Mouse (Mus musculus) lung, embryonic 15.5 days (tissue): ENCODE data around the gene Polr3gl. TPM values are rescaled to one million over a fixed set of nuclear protein-coding genes. Genes with fewer than 3 reads are reported as not detected.

Experiments used
- ATAC-seq: fragments of 200-750 bp; cut with Nextera tagmentation; 2 replicates; pipeline ENCODE4 v1.8.0; 2017; ENCODE audit warnings: moderate number of reproducible peaks, borderline replicate concordance; ENCODE audit not compliant: low FRiP score, low TSS enrichment; ENCODE audit errors: extremely low read depth
- H3K27ac ChIP-seq: fragments of 300-500 bp; sonication (generic); 2 replicates; pipeline ENCODE4 v1.5.1; 2015; ENCODE audit warnings: moderate library complexity, mild to moderate bottlenecking, inconsistent platforms
- H3K27me3 ChIP-seq: fragments of 300-500 bp; sonication (generic); 2 replicates; pipeline ENCODE4 v1.6.1; 2015; ENCODE audit warnings: inconsistent platforms
- H3K36me3 ChIP-seq: fragments of 300-500 bp; sonication (generic); 2 replicates; pipeline ENCODE4 v1.6.1; 2015; ENCODE audit warnings: inconsistent platforms
- H3K4me1 ChIP-seq: fragments of 300-500 bp; sonication (generic); 2 replicates; pipeline ENCODE4 v1.6.1; 2015; ENCODE audit warnings: inconsistent platforms
- H3K4me2 ChIP-seq: fragments of 300-500 bp; sonication (generic); 2 replicates; pipeline ENCODE4 v1.6.1; 2015; ENCODE audit warnings: inconsistent platforms, mild to moderate bottlenecking, moderate library complexity
- H3K4me3 ChIP-seq: fragments of 300-500 bp; sonication (generic); 2 replicates; pipeline ENCODE4 v1.5.1; 2015; ENCODE audit warnings: mild to moderate bottlenecking, inconsistent platforms
- H3K9ac ChIP-seq: fragments of 300-500 bp; sonication (generic); 2 replicates; pipeline ENCODE4 v1.6.1; 2015; ENCODE audit warnings: inconsistent platforms
- H3K9me3 ChIP-seq: fragments of 300-500 bp; sonication (generic); 2 replicates; pipeline ENCODE4 v1.6.1; 2016; ENCODE audit warnings: inconsistent platforms
- WGBS: fragments of 180-500 bp; shearing (Covaris S2); methylation state at CpG from one replicate; pipeline ENCODE4 v1.1.7; 2015; 5-methylcytosine and 5-hydroxymethylcytosine counted together
- polyA plus RNA-seq: library from polyadenylated mRNA; unstranded; fragments of >200 nt; fragmentation: Nextera tagmentation; extraction: Ambion mirVana; gene quantifications from 2 replicates; pipeline ENCODE4 v1.2.1, GENCODE M21; 2015

The Polr3gl gene
- polyA plus RNA-seq, 1 experiment from 2014 or later, result 39.8 TPM

GRCm38 (mm10) chr3:96568605-96569004, 25.4 kb downstream of the Polr3gl start:
- H3K4me1 ChIP-seq, result peaks cover 30% of the 10 kb centered on the region
- H3K9ac ChIP-seq, result no peak overlapping the region
- no peaks in the 10 kb centered on the region for H3K9me3 ChIP-seq
- WGBS, result 74% methylated on average over 8 of the region's 8 CpGs
- no peak overlapping the region for H3K4me3 ChIP-seq
- ATAC-seq, result no peak
- peak overlapping the region; percentile 34; the same call in 1 of the 2 replicates for H3K27ac ChIP-seq
- H3K4me2 ChIP-seq, result no peak overlapping the region
- H3K36me3 ChIP-seq, result no peaks in the 10 kb centered on the region
- H3K27me3 ChIP-seq, result no peaks in the 10 kb centered on the region

GRCm38 (mm10) chr3:96566661-96567450, 27.1 kb downstream of the Polr3gl start:
- Histone ChIP-seq H3K36me3 (no peaks in the 10 kb centered on the region), H3K4me2 (no peak overlapping the region), H3K4me1 (peaks cover 41% of the 10 kb centered on the region), H3K4me3 (no peak overlapping the region), H3K27me3 (no peaks in the 10 kb centered on the region), H3K9ac (no peak overlapping the region), H3K27ac (peak overlapping the region; percentile 52; the same call in 1 of the 2 replicates), H3K9me3 (no peaks in the 10 kb centered on the region)
- WGBS, result 67% methylated on average over 8 of the region's 8 CpGs
- no peak for ATAC-seq

GRCm38 (mm10) chr3:96565105-96565504, 28.9 kb downstream of the Polr3gl start:
- Histone ChIP-seq H3K4me1 (peaks cover 53% of the 10 kb centered on the region), H3K4me2 (no peak overlapping the region)

GRCm38 (mm10) chr3:96564633-96565032, 29.3 kb downstream of the Polr3gl start:
- WGBS, result 31% methylated on average over 7 of the region's 7 CpGs
- Histone ChIP-seq H3K4me3 (no peak overlapping the region), H3K9me3 (no peaks in the 10 kb centered on the region), H3K27ac (peak overlapping the region; percentile 93), H3K36me3 (peaks cover 18% of the 10 kb centered on the region), H3K4me2 (peak overlapping the region; percentile 25; the same call in 1 of the 2 replicates), H3K27me3 (no peaks in the 10 kb centered on the region), H3K4me1 (peaks cover 55% of the 10 kb centered on the region), H3K9ac (no peak overlapping the region)
- peak; percentile 28; the same call in 1 of the 2 replicates for ATAC-seq

More at GRCm38 (mm10) chr3:96565105-96565504, 28.9 kb downstream of the Polr3gl start:
- 70% methylated on average over 3 of the region's 3 CpGs for WGBS
- ATAC-seq, result no peak
- H3K36me3 ChIP-seq, result peaks cover 14% of the 10 kb centered on the region
- no peak overlapping the region for H3K9ac ChIP-seq
- H3K27ac ChIP-seq, result peak overlapping the region; percentile 93
- H3K27me3 ChIP-seq, result no peaks in the 10 kb centered on the region
- no peaks in the 10 kb centered on the region for H3K9me3 ChIP-seq
- H3K4me3 ChIP-seq, result no peak overlapping the region

GRCm38 (mm10) chr3:96563911-96564632, 29.9 kb downstream of the Polr3gl start:
- no peak overlapping the region for H3K4me3 ChIP-seq

DNA sequence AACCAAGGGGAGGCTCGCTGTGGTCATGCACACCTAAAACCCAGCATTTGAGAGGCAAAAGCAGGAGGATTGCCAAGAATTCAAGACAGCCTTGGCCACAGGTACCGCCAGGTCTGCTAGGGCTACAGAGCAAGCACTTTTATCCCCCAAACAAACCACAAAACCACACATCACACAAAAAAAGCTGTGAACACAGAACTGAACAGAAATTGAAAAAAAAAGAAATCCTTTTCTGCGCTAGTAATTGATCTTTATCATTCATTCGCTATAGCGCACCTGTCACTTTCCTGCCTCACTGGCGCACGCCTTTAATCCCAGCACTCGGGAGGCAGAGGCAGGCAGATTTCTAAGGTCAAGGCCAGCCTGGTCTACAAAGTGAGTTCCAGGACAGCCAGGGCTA, 30.7 kb downstream of the Polr3gl start:
- Histone ChIP-seq H3K4me1 (peaks cover 62% of the 10 kb centered on the region), H3K4me2 (no peak overlapping the region), H3K9me3 (no peaks in the 10 kb centered on the region), H3K9ac (no peak overlapping the region), H3K27me3 (no peaks in the 10 kb centered on the region), H3K27ac (peak overlapping the region; percentile 93), H3K4me3 (no peak overlapping the region), H3K36me3 (peaks cover 20% of the 10 kb centered on the region)
- ATAC-seq, result no peak
- 89% methylated on average over 8 of the region's 8 CpGs for WGBS

More at GRCm38 (mm10) chr3:96563911-96564632, 29.9 kb downstream of the Polr3gl start:
- WGBS, result 35% methylated on average over 10 of the region's 10 CpGs
- ATAC-seq, result peak; percentile 61
- peak overlapping the region; percentile 25 for H3K4me2 ChIP-seq
- no peaks in the 10 kb centered on the region for H3K9me3 ChIP-seq
- no peak overlapping the region for H3K9ac ChIP-seq
- peak overlapping the region; percentile 93 for H3K27ac ChIP-seq
- H3K36me3 ChIP-seq, result peaks cover 20% of the 10 kb centered on the region
- peaks cover 61% of the 10 kb centered on the region for H3K4me1 ChIP-seq
- H3K27me3 ChIP-seq, result no peaks in the 10 kb centered on the region

GRCm38 (mm10) chr3:96561946-96562681, 31.9 kb downstream of the Polr3gl start:
- H3K36me3 ChIP-seq, result peaks cover 20% of the 10 kb centered on the region

DNA sequence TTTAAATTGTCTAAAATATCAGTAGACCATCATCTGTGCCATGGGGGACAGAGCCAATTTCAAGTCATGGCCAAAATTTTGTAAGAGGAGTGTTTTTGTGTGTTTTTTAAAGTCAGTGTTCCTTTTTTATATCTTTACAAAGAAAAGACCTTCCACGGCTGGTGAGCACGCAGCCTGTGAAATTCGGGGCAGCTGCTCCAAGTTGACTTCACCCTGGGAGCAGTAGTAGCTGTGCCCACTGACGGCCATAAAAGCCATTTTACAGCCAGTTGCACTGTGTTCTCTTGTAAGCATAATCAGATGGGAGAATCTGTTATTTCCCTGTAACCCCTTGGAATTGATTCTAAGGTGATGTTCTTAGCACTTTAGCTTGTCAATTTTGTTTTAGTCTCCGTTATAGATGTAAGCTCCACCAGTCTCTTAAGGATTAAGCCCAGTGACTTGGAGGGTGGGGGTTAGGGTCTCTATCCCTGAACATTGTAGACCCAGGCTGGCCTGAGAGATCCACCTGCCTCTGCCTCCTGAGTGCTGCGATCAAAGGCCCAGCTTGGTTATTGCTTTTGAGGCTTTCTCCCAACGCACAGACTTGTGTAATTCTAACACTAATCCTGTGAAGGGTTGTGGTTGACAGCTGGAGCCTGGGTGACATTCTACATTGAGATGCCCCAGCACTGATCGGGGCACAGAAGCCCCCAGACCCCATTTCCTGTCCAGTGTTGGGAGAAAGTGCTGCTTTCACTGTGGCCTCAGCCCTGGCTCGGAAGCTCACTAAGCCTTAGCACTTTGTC, 32.9 kb downstream of the Polr3gl start:
- Histone ChIP-seq H3K4me2 (peak overlapping the region; percentile 76), H3K9me3 (no peaks in the 10 kb centered on the region), H3K4me3 (peak overlapping the region; percentile 70), H3K36me3 (peaks cover 20% of the 10 kb centered on the region), H3K9ac (peak overlapping the region; percentile 80; the same call in 1 of the 2 replicates), H3K4me1 (peaks cover 67% of the 10 kb centered on the region), H3K27me3 (no peaks in the 10 kb centered on the region), H3K27ac (peak overlapping the region; percentile 93)
- WGBS, result 76% methylated on average over 9 of the region's 9 CpGs
- ATAC-seq, result no peak

More at GRCm38 (mm10) chr3:96561946-96562681, 31.9 kb downstream of the Polr3gl start:
- WGBS, result 37% methylated on average over 10 of the region's 10 CpGs
- no peak for ATAC-seq
- Histone ChIP-seq H3K4me2 (peak overlapping the region; percentile 76), H3K27me3 (no peaks in the 10 kb centered on the region), H3K9me3 (no peaks in the 10 kb centered on the region), H3K9ac (no peak overlapping the region), H3K4me1 (peaks cover 58% of the 10 kb centered on the region), H3K4me3 (peak overlapping the region; percentile 12; the same call in 1 of the 2 replicates), H3K27ac (peak overlapping the region; percentile 93)

DNA sequence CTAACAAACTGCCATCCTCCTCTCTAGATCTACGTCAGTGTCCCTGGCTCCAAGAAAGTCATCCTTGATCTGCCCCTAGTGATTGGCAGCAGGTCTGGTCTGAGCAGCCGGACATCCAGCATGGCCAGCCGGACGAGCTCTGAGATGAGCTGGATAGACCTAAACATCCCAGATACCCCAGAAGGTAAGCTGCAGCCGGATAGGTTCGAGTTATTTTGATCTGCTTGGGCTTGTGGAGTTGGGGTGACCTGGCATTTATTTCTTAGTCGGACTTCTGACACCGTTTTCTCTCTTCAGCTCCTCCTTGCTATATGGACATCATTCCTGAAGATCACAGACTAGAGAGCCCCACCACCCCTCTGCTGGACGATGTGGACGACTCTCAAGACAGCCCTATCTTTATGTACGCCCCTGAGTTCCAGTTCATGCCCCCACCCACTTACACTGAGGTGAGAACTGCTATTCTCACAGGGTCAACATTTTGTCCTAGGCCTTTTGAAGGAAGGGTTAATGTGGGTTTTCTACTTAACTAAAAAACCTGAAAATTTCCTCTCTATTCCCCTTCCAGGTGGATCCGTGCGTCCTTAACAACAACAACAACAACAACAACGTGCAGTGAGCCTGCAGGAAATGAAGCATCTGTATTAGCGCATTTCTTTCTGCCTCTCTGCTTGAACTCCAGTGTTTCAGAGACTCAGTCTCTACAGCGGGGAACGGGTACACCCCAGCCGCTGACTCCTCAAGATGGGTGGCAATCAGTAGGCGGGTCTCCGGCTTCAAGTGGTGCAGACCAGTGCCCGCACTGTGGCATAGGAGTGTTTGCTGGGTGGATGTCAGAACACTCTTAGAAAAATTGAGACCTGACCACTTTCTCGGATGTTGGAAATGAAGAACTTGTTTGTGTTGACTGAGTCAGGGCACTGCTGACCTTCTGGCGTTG, 33.8 kb downstream of the Polr3gl start:
- no peak for ATAC-seq
- WGBS, result 71% methylated on average over 23 of the region's 23 CpGs
- Histone ChIP-seq H3K4me3 (peak overlapping the region; percentile 70), H3K4me1 (peaks cover 76% of the 10 kb centered on the region), H3K27me3 (no peaks in the 10 kb centered on the region), H3K27ac (peak overlapping the region; percentile 93), H3K9ac (peak overlapping the region; percentile 80), H3K9me3 (no peaks in the 10 kb centered on the region), H3K36me3 (peaks cover 20% of the 10 kb centered on the region), H3K4me2 (peak overlapping the region; percentile 76)

DNA sequence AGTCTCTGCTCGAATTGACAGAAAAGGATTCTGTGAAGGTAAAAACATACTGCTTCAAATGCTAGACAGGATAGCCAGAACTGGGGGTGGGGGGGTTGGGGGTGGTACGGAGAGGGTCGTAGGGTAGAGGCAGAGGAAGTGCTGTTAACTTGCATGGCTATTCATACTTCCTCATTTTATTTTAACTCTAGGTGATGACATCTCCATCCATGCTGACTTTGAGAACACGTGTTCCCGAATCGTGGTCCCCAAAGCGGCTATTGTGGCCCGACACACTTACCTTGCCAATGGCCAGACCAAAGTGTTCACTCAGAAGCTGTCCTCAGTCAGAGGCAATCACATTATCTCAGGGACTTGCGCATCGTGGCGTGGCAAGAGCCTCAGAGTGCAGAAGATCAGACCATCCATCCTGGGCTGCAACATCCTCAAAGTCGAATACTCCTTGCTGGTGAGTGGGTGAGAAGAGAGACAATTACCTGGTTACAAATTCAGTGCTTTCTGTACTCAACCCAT, 34.5 kb downstream of the Polr3gl start:
- Histone ChIP-seq H3K27ac (peak overlapping the region; percentile 93), H3K4me2 (peak overlapping the region; percentile 76), H3K27me3 (no peaks in the 10 kb centered on the region), H3K9ac (peak overlapping the region; percentile 80), H3K4me3 (peak overlapping the region; percentile 70), H3K4me1 (peaks cover 76% of the 10 kb centered on the region), H3K36me3 (peaks cover 20% of the 10 kb centered on the region), H3K9me3 (no peaks in the 10 kb centered on the region)
- 60% methylated on average over 12 of the region's 12 CpGs for WGBS
- no peak for ATAC-seq
